In genomic region chr5:140764921-140765613, GRCm38 (mm10) we compare ENCODE assay signal across 8 mouse cellular contexts. TPM values are rescaled to one million over a fixed set of nuclear protein-coding genes. Genes with fewer than 3 reads are reported as not detected.
DNase-seq lines count a peak whose midpoint lies in the region; ATAC-seq lines count a peak whose summit lies in the region.

No protein-coding gene starts in this region.

- H3K27ac ChIP-seq in heart, embryonic 12.5 days (ENCODE audit: poor library complexity, severe bottlenecking): peak overlapping the region; percentile 77

- 47% methylated on average over 6 of the region's 6 CpGs for WGBS in heart, embryonic 12.5 days

- H3K4me2 ChIP-seq in heart, embryonic 12.5 days: no peak overlapping the region

- ATAC-seq in megakaryocyte, adult 5-6 weeks (ENCODE audit: poor library complexity, severe bottlenecking): no peak
- ATAC-seq in heart, embryonic 12.5 days (ENCODE audit: insufficient number of reproducible peaks, low FRiP score): no peak

- peaks cover 60% of the 10 kb centered on the region for H3K36me3 ChIP-seq in megakaryocyte, embryonic 14.5 days (replicated peaks; ENCODE audit: low read length)
- peaks cover 23% of the 10 kb centered on the region for H3K36me3 ChIP-seq in heart, embryonic 12.5 days
- 0 out of 2 replicates have a peak, but pooled peaks cover 1% of the 10 kb centered on the region for H3K36me3 ChIP-seq in splenic B cell, adult 2 months (ENCODE audit: control insufficient read depth, insufficient read depth, low read length, poor library complexity, severe bottlenecking)

- DNase-seq in kidney, postnatal 36 days: peak; percentile 38 to 62
- peak; percentile 27 for DNase-seq in splenic B cell, adult 2 months (ENCODE audit: low read depth, low spot score)
- DNase-seq in right cerebral cortex, postnatal 36 days (ENCODE audit: low spot score in 2 of 2): no peak
- no peak for DNase-seq in right cerebral cortex, adult 18-20 months
- DNase-seq in urinary bladder, postnatal 10 days (ENCODE audit: low spot score): no peak

- H3K4me3 ChIP-seq in megakaryocyte, embryonic 14.5 days (replicated peaks): peak overlapping the region; percentile 66
- no peak overlapping the region for H3K4me3 ChIP-seq in heart, embryonic 12.5 days

- H3K27me3 ChIP-seq in megakaryocyte, embryonic 14.5 days (replicated peaks): no peaks in the 10 kb centered on the region
- H3K27me3 ChIP-seq in heart, embryonic 12.5 days (replicated peaks): no peaks in the 10 kb centered on the region
- no peaks in the 10 kb centered on the region for H3K27me3 ChIP-seq in splenic B cell, adult 2 months (ENCODE audit: control insufficient read depth, insufficient read depth, low read length, poor library complexity, severe bottlenecking)

- 0 out of 2 replicates have a peak overlapping the region, but pooled peaks have one; percentile 19 for H3K9ac ChIP-seq in heart, embryonic 12.5 days

- peaks cover 84% of the 10 kb centered on the region for H3K4me1 ChIP-seq in megakaryocyte, embryonic 14.5 days
- H3K4me1 ChIP-seq in heart, embryonic 12.5 days (replicated peaks): peaks cover 53% of the 10 kb centered on the region

- no peaks in the 10 kb centered on the region for H3K9me3 ChIP-seq in megakaryocyte, embryonic 14.5 days
- H3K9me3 ChIP-seq in heart, embryonic 12.5 days (replicated peaks): no peaks in the 10 kb centered on the region

RNA-seq across cellular contexts. Expression of gene Amz1, which starts 41.1 kb away (rescaled TPM):
- 4.5 TPM in 1 of 2 replicates, not detected in the other for polyA plus RNA-seq in megakaryocyte, embryonic 14.5 days (2012; ENCODE audit: insufficient read depth, low replicate concordance)
- total RNA-seq in megakaryocyte, adult 5-6 weeks (2015): 2.5 and 4.4 TPM in 2 replicates
- 3.0 and 4.4 TPM in 2 replicates for total RNA-seq in megakaryocyte, adult 5-6 weeks (2017)
- 0.40 and 0.59 TPM in 2 replicates for polyA plus RNA-seq in heart, embryonic 12.5 days (2016; fragmentation: Nextera tagmentation; extraction: Ambion mirVana)

Comparison
In these comparisons a context has a peak if more than half of its experiments do, and no peak if none do; other contexts are left out.
1. DNase-seq: peak in kidney, postnatal 36 days (2 of 2) and splenic B cell, adult 2 months (single experiment); none in right cerebral cortex, postnatal 36 days (0 of 2), right cerebral cortex, adult 18-20 months (single experiment) and urinary bladder, postnatal 10 days (single experiment).